Mouse (Mus musculus): ENCODE measurements around the gene Man1a.

Gene Man1a

GRCm38 (mm10) chr10:54013143-54013791, 63.1 kb downstream of the Man1a start:
- DNase-seq, result no peak

- DNase-seq, result peak; percentile 34
These were observed 67.3 kb downstream of the Man1a start for GRCm38 (mm10) chr10:54009154-54009553.

- DNase-seq, result no peak
These were observed 69.5 kb downstream of the Man1a start for GRCm38 (mm10) chr10:54006868-54007267.

- DNase-seq, result no peak
These were observed 70.6 kb downstream of the Man1a start for GRCm38 (mm10) chr10:54005847-54006246.

GRCm38 (mm10) chr10:54002936-54003335, 73.5 kb downstream of the Man1a start:
- no peak for DNase-seq

- DNase-seq, result no peak
These were observed 79.1 kb downstream of the Man1a start for GRCm38 (mm10) chr10:53997301-53997700.

- no peak for DNase-seq
These were observed 80.2 kb downstream of the Man1a start for GRCm38 (mm10) chr10:53996216-53996615.

GRCm38 (mm10) chr10:53994591-53994990, 81.8 kb downstream of the Man1a start:
- no peak for DNase-seq

GRCm38 (mm10) chr10:53990434-53990833, 86.0 kb downstream of the Man1a start:
- no peak for DNase-seq

- DNase-seq, result no peak
These were observed 91.5 kb downstream of the Man1a start for GRCm38 (mm10) chr10:53984894-53985293.

- DNase-seq, result no peak
These were observed 92.3 kb downstream of the Man1a start for GRCm38 (mm10) chr10:53984086-53984485.

- DNase-seq, result no peak
These were observed 97.8 kb downstream of the Man1a start for GRCm38 (mm10) chr10:53978647-53979046.

GRCm38 (mm10) chr10:53974180-53974579, 102.2 kb downstream of the Man1a start:
- no peak for DNase-seq

GRCm38 (mm10) chr10:53959759-53960158, 116.7 kb downstream of the Man1a start:
- no peak for DNase-seq

- DNase-seq, result no peak
These were observed 134.8 kb downstream of the Man1a start for GRCm38 (mm10) chr10:53941597-53941996.

- no peak for DNase-seq
These were observed 138.2 kb downstream of the Man1a start for GRCm38 (mm10) chr10:53938199-53938598.

- DNase-seq, result no peak
These were observed 140.3 kb downstream of the Man1a start for GRCm38 (mm10) chr10:53936078-53936477.

- no peak for DNase-seq
These were observed 146.5 kb downstream of the Man1a start for GRCm38 (mm10) chr10:53929722-53930500.

GRCm38 (mm10) chr10:53927904-53928303, 148.5 kb downstream of the Man1a start:
- DNase-seq, result no peak

GRCm38 (mm10) chr10:53925456-53925855, 151.0 kb downstream of the Man1a start:
- no peak for DNase-seq

GRCm38 (mm10) chr10:53922236-53922635, 154.2 kb downstream of the Man1a start:
- DNase-seq, result no peak

- DNase-seq, result no peak
These were observed 158.9 kb downstream of the Man1a start for GRCm38 (mm10) chr10:53917517-53917916.

GRCm38 (mm10) chr10:53915719-53916118, 160.7 kb downstream of the Man1a start:
- no peak for DNase-seq

GRCm38 (mm10) chr10:53914974-53915609, 161.3 kb downstream of the Man1a start:
- DNase-seq, result no peak
